Mouse (Mus musculus): ENCODE data around the gene Emg1. TPM values are rescaled to one million over a fixed set of nuclear protein-coding genes. Genes with fewer than 3 reads are reported as not detected.
"Not testable (repeated sequence)": the region's sequence is repeated elsewhere in the genome, so short reads cannot be mapped to it uniquely, and the experiment has no call there.

Gene Emg1
- polyA plus RNA-seq, 1 experiment from 2014 or later: 100.0 TPM

- ATAC-seq (ENCODE audit: low FRiP score, low read depth): peak; percentile 46; the same call in 1 of the 2 replicates
- H3K9ac ChIP-seq: no peak overlapping the region
- H3K9me3 ChIP-seq: no peaks in the 10 kb centered on the region
- no peaks in the 10 kb centered on the region for H3K4me1 ChIP-seq (replicated peaks)
- peaks cover 41% of the 10 kb centered on the region for H3K36me3 ChIP-seq
- H3K4me3 ChIP-seq: no peak overlapping the region
- H3K27ac ChIP-seq (replicated peaks): no peak overlapping the region
- no peak overlapping the region for H3K4me2 ChIP-seq
- no peaks in the 10 kb centered on the region for H3K27me3 ChIP-seq
- 80% methylated on average over 11 of the region's 11 CpGs for WGBS
These were observed 11.9 kb downstream of the Emg1 start for GRCm38 (mm10) chr6:124699962-124700610.

- no peak for ATAC-seq (ENCODE audit: low FRiP score, low read depth)
- H3K36me3 ChIP-seq: peaks cover 34% of the 10 kb centered on the region
- 93% methylated on average over 4 of the region's 4 CpGs for WGBS
These were observed 12.6 kb downstream of the Emg1 start for GRCm38 (mm10) chr6:124699366-124699765.

GRCm38 (mm10) chr6:124698751-124699150 lies 13.2 kb downstream of the Emg1 start:
- Histone ChIP-seq H3K27ac (replicated peaks) (no peak overlapping the region), H3K4me1 (replicated peaks) (peaks cover 11% of the 10 kb centered on the region), H3K27me3 (no peaks in the 10 kb centered on the region), H3K4me2 (no peak overlapping the region), H3K4me3 (no peak overlapping the region), H3K36me3 (peaks cover 28% of the 10 kb centered on the region), H3K9ac (no peak overlapping the region), H3K9me3 (no peaks in the 10 kb centered on the region)
- 90% methylated on average over 6 of the region's 6 CpGs for WGBS
- ATAC-seq (ENCODE audit: low FRiP score, low read depth): no peak

More at GRCm38 (mm10) chr6:124699366-124699765, 12.6 kb downstream of the Emg1 start:
- Histone ChIP-seq H3K4me2 (no peak overlapping the region), H3K9ac (no peak overlapping the region), H3K27me3 (no peaks in the 10 kb centered on the region), H3K27ac (replicated peaks) (no peak overlapping the region), H3K4me1 (replicated peaks) (peaks cover 5% of the 10 kb centered on the region), H3K4me3 (no peak overlapping the region), H3K9me3 (no peaks in the 10 kb centered on the region)

GRCm38 (mm10) chr6:124696441-124697150 lies 15.4 kb downstream of the Emg1 start:
- no peak overlapping the region for H3K27ac ChIP-seq (replicated peaks)
- H3K36me3 ChIP-seq: peaks cover 8% of the 10 kb centered on the region; the same call in 1 of the 2 replicates
- no peak for ATAC-seq (ENCODE audit: low FRiP score, low read depth)

GRCm38 (mm10) chr6:124694166-124694955 lies 17.6 kb downstream of the Emg1 start:
- no peaks in the 10 kb centered on the region for H3K36me3 ChIP-seq
- H3K27me3 ChIP-seq: no peaks in the 10 kb centered on the region
- peak; percentile 85; the same call in 1 of the 2 replicates for ATAC-seq (ENCODE audit: low FRiP score, low read depth)
- H3K4me2 ChIP-seq: peak overlapping the region; percentile 7; the same call in 1 of the 2 replicates
- peaks cover 15% of the 10 kb centered on the region for H3K4me1 ChIP-seq (replicated peaks)
- H3K9me3 ChIP-seq: no peaks in the 10 kb centered on the region
- H3K27ac ChIP-seq (replicated peaks): peak overlapping the region; percentile 56
- no peak overlapping the region for H3K9ac ChIP-seq
- WGBS: 67% methylated on average over 15 of the region's 15 CpGs
- no peak overlapping the region for H3K4me3 ChIP-seq

More at GRCm38 (mm10) chr6:124696441-124697150, 15.4 kb downstream of the Emg1 start:
- WGBS: 91% methylated on average over 7 of the region's 7 CpGs
- no peak overlapping the region for H3K4me2 ChIP-seq
- H3K4me3 ChIP-seq: no peak overlapping the region
- H3K4me1 ChIP-seq (replicated peaks): peaks cover 15% of the 10 kb centered on the region
- H3K27me3 ChIP-seq: no peaks in the 10 kb centered on the region
- H3K9me3 ChIP-seq: no peaks in the 10 kb centered on the region
- H3K9ac ChIP-seq: no peak overlapping the region

GRCm38 (mm10) chr6:124693243-124693981 lies 18.6 kb downstream of the Emg1 start:
- no peak overlapping the region for H3K27ac ChIP-seq (replicated peaks)
- 80% methylated on average over 15 of the region's 15 CpGs for WGBS
- H3K4me1 ChIP-seq (replicated peaks): peaks cover 15% of the 10 kb centered on the region
- H3K4me2 ChIP-seq: no peak overlapping the region
- no peaks in the 10 kb centered on the region for H3K36me3 ChIP-seq
- H3K4me3 ChIP-seq: no peak overlapping the region
- no peaks in the 10 kb centered on the region for H3K27me3 ChIP-seq
- no peaks in the 10 kb centered on the region for H3K9me3 ChIP-seq
- H3K9ac ChIP-seq: no peak overlapping the region
- no peak for ATAC-seq (ENCODE audit: low FRiP score, low read depth)

- Histone ChIP-seq H3K4me2 (no peak overlapping the region), H3K27ac (replicated peaks) (no peak overlapping the region), H3K9me3 (no peaks in the 10 kb centered on the region), H3K9ac (no peak overlapping the region), H3K36me3 (no peaks in the 10 kb centered on the region), H3K4me1 (replicated peaks) (peaks cover 15% of the 10 kb centered on the region), H3K27me3 (no peaks in the 10 kb centered on the region), H3K4me3 (no peak overlapping the region)
- no peak for ATAC-seq (ENCODE audit: low FRiP score, low read depth)
- 97% methylated on average over 3 of the region's 3 CpGs for WGBS
These were observed 21.5 kb downstream of the Emg1 start for GRCm38 (mm10) chr6:124690517-124690916.

- no peaks in the 10 kb centered on the region for H3K27me3 ChIP-seq
- ATAC-seq (ENCODE audit: low FRiP score, low read depth): no peak
- H3K4me3 ChIP-seq: no peak overlapping the region
These were observed 23.0 kb downstream of the Emg1 start for GRCm38 (mm10) chr6:124689011-124689410.

GRCm38 (mm10) chr6:124688151-124688758 lies 23.7 kb downstream of the Emg1 start:
- H3K9me3 ChIP-seq: no peaks in the 10 kb centered on the region
- H3K36me3 ChIP-seq: no peaks in the 10 kb centered on the region
- H3K9ac ChIP-seq: no peak overlapping the region
- H3K4me2 ChIP-seq: no peak overlapping the region
- H3K27ac ChIP-seq (replicated peaks): no peak overlapping the region
- no peaks in the 10 kb centered on the region for H3K27me3 ChIP-seq
- H3K4me1 ChIP-seq (replicated peaks): no peaks in the 10 kb centered on the region
- no peak for ATAC-seq (ENCODE audit: low FRiP score, low read depth)
- no peak overlapping the region for H3K4me3 ChIP-seq
- WGBS: 92% methylated on average over 8 of the region's 8 CpGs

More at GRCm38 (mm10) chr6:124689011-124689410, 23.0 kb downstream of the Emg1 start:
- Histone ChIP-seq H3K9ac (no peak overlapping the region), H3K9me3 (no peaks in the 10 kb centered on the region), H3K36me3 (no peaks in the 10 kb centered on the region), H3K4me2 (no peak overlapping the region), H3K27ac (replicated peaks) (no peak overlapping the region), H3K4me1 (replicated peaks) (peaks cover 6% of the 10 kb centered on the region; the same call in 1 of the 2 replicates)
- 88% methylated on average over 3 of the region's 3 CpGs for WGBS

- not testable (repeated sequence) for H3K9ac ChIP-seq; H3K36me3 ChIP-seq; H3K27me3 ChIP-seq; ATAC-seq (ENCODE audit: low FRiP score, low read depth); H3K4me2 ChIP-seq; H3K27ac ChIP-seq (replicated peaks); H3K9me3 ChIP-seq; H3K4me1 ChIP-seq (replicated peaks); H3K4me3 ChIP-seq
- WGBS: 84% methylated on average over 1 of the region's 1 CpGs
These were observed 25.3 kb downstream of the Emg1 start for GRCm38 (mm10) chr6:124686644-124687043.

Measured in hindbrain, embryonic 15.5 days (tissue).